Mouse (Mus musculus) midbrain, embryonic 15.5 days (tissue): Measurements from ENCODE around the gene Kdm2b. TPM values are rescaled to one million over a fixed set of nuclear protein-coding genes. Genes with fewer than 3 reads are reported as not detected.

Experiments used
- ATAC-seq: fragments of 200-750 bp; cut with Nextera tagmentation; replicated peaks from 2 replicates; pipeline ENCODE4 v1.8.0; 2017; ENCODE audit warnings: moderate TSS enrichment
- H3K27ac ChIP-seq: fragments of 300-500 bp; sonication (generic); 2 replicates; pipeline ENCODE4 v1.5.1; 2015; ENCODE audit warnings: mild to moderate bottlenecking, inconsistent platforms
- H3K27me3 ChIP-seq: fragments of 300-500 bp; sonication (generic); replicated peaks from 2 replicates; pipeline ENCODE4 v1.6.1; 2015; ENCODE audit warnings: inconsistent platforms
- H3K36me3 ChIP-seq: fragments of 300-500 bp; sonication (generic); replicated peaks from 2 replicates; pipeline ENCODE4 v1.6.1; 2015; ENCODE audit warnings: inconsistent platforms
- H3K4me1 ChIP-seq: fragments of 300-500 bp; sonication (generic); 2 replicates; pipeline ENCODE4 v1.6.1; 2015; ENCODE audit warnings: inconsistent platforms
- H3K4me2 ChIP-seq: fragments of 300-500 bp; sonication (generic); 2 replicates; pipeline ENCODE4 v1.6.1; 2015; ENCODE audit warnings: inconsistent platforms, mild to moderate bottlenecking, moderate library complexity
- H3K4me3 ChIP-seq: fragments of 300-500 bp; sonication (generic); 2 replicates; pipeline ENCODE4 v1.5.1; 2015; ENCODE audit warnings: mild to moderate bottlenecking, inconsistent platforms
- H3K9ac ChIP-seq: fragments of 300-500 bp; sonication (generic); 2 replicates; pipeline ENCODE4 v1.6.1; 2015; ENCODE audit warnings: mild to moderate bottlenecking, inconsistent platforms
- H3K9me3 ChIP-seq: fragments of 300-500 bp; sonication (generic); 2 replicates; pipeline ENCODE4 v1.6.1; 2016; ENCODE audit warnings: inconsistent platforms
- WGBS: fragments of 180-500 bp; shearing (Covaris S2); methylation state at CpG from one replicate; pipeline ENCODE4 v1.1.7; 2015; ENCODE audit warnings: mixed read lengths; 5-methylcytosine and 5-hydroxymethylcytosine counted together
- polyA plus RNA-seq: library from polyadenylated mRNA; unstranded; fragments of >200 nt; fragmentation: Nextera tagmentation; extraction: Ambion mirVana; gene quantifications from 2 replicates; pipeline ENCODE4 v1.2.1, GENCODE M21; 2015

The Kdm2b gene
- polyA plus RNA-seq, 1 experiment from 2014 or later: 123 TPM

GRCm38 (mm10) chr5:122935810-122936209, 53.8 kb downstream of the Kdm2b start:
- WGBS: 90% methylated on average over 4 of the region's 4 CpGs
- H3K9ac ChIP-seq: no peak overlapping the region
- peaks cover 8% of the 10 kb centered on the region; the same call in 1 of the 2 replicates for H3K36me3 ChIP-seq
- no peak overlapping the region for H3K27ac ChIP-seq
- no peaks in the 10 kb centered on the region for H3K4me1 ChIP-seq
- H3K27me3 ChIP-seq: no peaks in the 10 kb centered on the region
- no peaks in the 10 kb centered on the region for H3K9me3 ChIP-seq
- no peak for ATAC-seq
- H3K4me3 ChIP-seq: no peak overlapping the region
- H3K4me2 ChIP-seq: no peak overlapping the region

- Histone ChIP-seq H3K4me1 (no peaks in the 10 kb centered on the region), H3K36me3 (peaks cover 8% of the 10 kb centered on the region; the same call in 1 of the 2 replicates), H3K9me3 (no peaks in the 10 kb centered on the region), H3K27me3 (no peaks in the 10 kb centered on the region), H3K4me3 (no peak overlapping the region), H3K4me2 (no peak overlapping the region), H3K9ac (no peak overlapping the region), H3K27ac (no peak overlapping the region)
- ATAC-seq: no peak
- WGBS: 76% methylated on average over 7 of the region's 7 CpGs
Measured at GRCm38 (mm10) chr5:122930991-122931390, 58.6 kb downstream of the Kdm2b start.

GRCm38 (mm10) chr5:122928293-122928692, 61.3 kb downstream of the Kdm2b start:
- Histone ChIP-seq H3K27me3 (no peaks in the 10 kb centered on the region), H3K9me3 (no peaks in the 10 kb centered on the region), H3K36me3 (peaks cover 8% of the 10 kb centered on the region; the same call in 1 of the 2 replicates), H3K4me3 (no peak overlapping the region), H3K27ac (no peak overlapping the region), H3K4me2 (no peak overlapping the region), H3K9ac (no peak overlapping the region), H3K4me1 (no peaks in the 10 kb centered on the region)
- no peak for ATAC-seq
- WGBS: 75% methylated on average over 3 of the region's 3 CpGs

- Histone ChIP-seq H3K27me3 (no peaks in the 10 kb centered on the region), H3K4me3 (no peak overlapping the region), H3K9me3 (no peaks in the 10 kb centered on the region), H3K36me3 (peaks cover 5% of the 10 kb centered on the region; the same call in 1 of the 2 replicates), H3K27ac (no peak overlapping the region), H3K9ac (no peak overlapping the region), H3K4me2 (no peak overlapping the region), H3K4me1 (no peaks in the 10 kb centered on the region)
- no peak for ATAC-seq
- 88% methylated on average over 6 of the region's 6 CpGs for WGBS
Measured at GRCm38 (mm10) chr5:122927703-122928102, 61.9 kb downstream of the Kdm2b start.

- 65% methylated on average over 8 of the region's 8 CpGs for WGBS
- Histone ChIP-seq H3K9ac (no peak overlapping the region), H3K4me1 (no peaks in the 10 kb centered on the region), H3K27me3 (no peaks in the 10 kb centered on the region), H3K27ac (no peak overlapping the region), H3K4me3 (no peak overlapping the region), H3K36me3 (peaks cover under 1% of the 10 kb centered on the region; the same call in 1 of the 2 replicates), H3K4me2 (no peak overlapping the region), H3K9me3 (no peaks in the 10 kb centered on the region)
- ATAC-seq: no peak
Measured at GRCm38 (mm10) chr5:122927092-122927491, 62.5 kb downstream of the Kdm2b start.

GRCm38 (mm10) chr5:122926341-122926740, 63.3 kb downstream of the Kdm2b start:
- Histone ChIP-seq H3K27ac (no peak overlapping the region), H3K36me3 (no peaks in the 10 kb centered on the region), H3K27me3 (no peaks in the 10 kb centered on the region), H3K9ac (no peak overlapping the region), H3K4me1 (no peaks in the 10 kb centered on the region), H3K4me3 (no peak overlapping the region), H3K4me2 (no peak overlapping the region), H3K9me3 (no peaks in the 10 kb centered on the region)
- 88% methylated on average over 3 of the region's 3 CpGs for WGBS
- no peak for ATAC-seq

GRCm38 (mm10) chr5:122925534-122925958, 64.1 kb downstream of the Kdm2b start:
- Histone ChIP-seq H3K4me3 (no peak overlapping the region), H3K36me3 (no peaks in the 10 kb centered on the region), H3K27ac (no peak overlapping the region), H3K27me3 (no peaks in the 10 kb centered on the region), H3K9ac (no peak overlapping the region), H3K9me3 (no peaks in the 10 kb centered on the region), H3K4me1 (no peaks in the 10 kb centered on the region), H3K4me2 (0 out of 2 replicates have a peak overlapping the region, but pooled peaks have one; percentile 4)
- no peak for ATAC-seq
- 33% methylated on average over 7 of the region's 7 CpGs for WGBS

- Histone ChIP-seq H3K9ac (no peak overlapping the region), H3K4me2 (no peak overlapping the region), H3K27me3 (no peaks in the 10 kb centered on the region), H3K4me1 (no peaks in the 10 kb centered on the region), H3K9me3 (no peaks in the 10 kb centered on the region), H3K27ac (no peak overlapping the region), H3K36me3 (no peaks in the 10 kb centered on the region), H3K4me3 (no peak overlapping the region)
- no peak for ATAC-seq
- 92% methylated on average over 10 of the region's 10 CpGs for WGBS
Measured at GRCm38 (mm10) chr5:122923871-122924465, 65.7 kb downstream of the Kdm2b start.

- 94% methylated on average over 8 of the region's 8 CpGs for WGBS
- H3K27ac ChIP-seq: no peak overlapping the region
- H3K4me3 ChIP-seq: no peak overlapping the region
- no peaks in the 10 kb centered on the region for H3K27me3 ChIP-seq
- H3K36me3 ChIP-seq: no peaks in the 10 kb centered on the region
- ATAC-seq: no peak
- H3K9ac ChIP-seq: no peak overlapping the region
- H3K4me2 ChIP-seq: no peak overlapping the region
- no peaks in the 10 kb centered on the region for H3K4me1 ChIP-seq
- H3K9me3 ChIP-seq: no peaks in the 10 kb centered on the region
Measured at GRCm38 (mm10) chr5:122921941-122922340, 67.7 kb downstream of the Kdm2b start.

GRCm38 (mm10) chr5:122920557-122920956, 69.1 kb downstream of the Kdm2b start:
- ATAC-seq: no peak
- H3K4me1 ChIP-seq: no peaks in the 10 kb centered on the region

GRCm38 (mm10) chr5:122917982-122918711, 71.5 kb downstream of the Kdm2b start:
- H3K36me3 ChIP-seq: no peaks in the 10 kb centered on the region
- no peak for ATAC-seq
- H3K4me2 ChIP-seq: no peak overlapping the region
- H3K9me3 ChIP-seq: no peaks in the 10 kb centered on the region
- 41% methylated on average over 7 of the region's 7 CpGs for WGBS
- H3K4me3 ChIP-seq: no peak overlapping the region
- H3K27ac ChIP-seq: no peak overlapping the region
- no peaks in the 10 kb centered on the region for H3K4me1 ChIP-seq
- H3K9ac ChIP-seq: no peak overlapping the region
- H3K27me3 ChIP-seq: no peaks in the 10 kb centered on the region

More at GRCm38 (mm10) chr5:122920557-122920956, 69.1 kb downstream of the Kdm2b start:
- Histone ChIP-seq H3K27ac (no peak overlapping the region), H3K27me3 (no peaks in the 10 kb centered on the region), H3K4me2 (no peak overlapping the region), H3K9me3 (no peaks in the 10 kb centered on the region), H3K36me3 (no peaks in the 10 kb centered on the region), H3K9ac (no peak overlapping the region), H3K4me3 (no peak overlapping the region)
- 90% methylated on average over 5 of the region's 5 CpGs for WGBS

- no peak overlapping the region for H3K9ac ChIP-seq
- H3K27ac ChIP-seq: no peak overlapping the region
- H3K4me1 ChIP-seq: no peaks in the 10 kb centered on the region
- WGBS: 94% methylated on average over 6 of the region's 6 CpGs
- no peaks in the 10 kb centered on the region for H3K27me3 ChIP-seq
- no peak overlapping the region for H3K4me2 ChIP-seq
- ATAC-seq: no peak
- no peak overlapping the region for H3K4me3 ChIP-seq
- no peaks in the 10 kb centered on the region for H3K9me3 ChIP-seq
- H3K36me3 ChIP-seq: no peaks in the 10 kb centered on the region
Measured at GRCm38 (mm10) chr5:122916147-122916546, 73.5 kb downstream of the Kdm2b start.

GRCm38 (mm10) chr5:122912863-122913262, 76.8 kb downstream of the Kdm2b start:
- Histone ChIP-seq H3K4me3 (no peak overlapping the region), H3K27ac (no peak overlapping the region), H3K4me1 (no peaks in the 10 kb centered on the region), H3K9me3 (no peaks in the 10 kb centered on the region), H3K27me3 (no peaks in the 10 kb centered on the region), H3K4me2 (no peak overlapping the region), H3K9ac (no peak overlapping the region), H3K36me3 (no peaks in the 10 kb centered on the region)
- ATAC-seq: no peak
- WGBS: 90% methylated on average over 4 of the region's 4 CpGs
